Mouse (Mus musculus) CD4-positive, CD25-positive, alpha-beta regulatory T cell (primary cell): Measurements from ENCODE around the gene Nptxr. TPM values are rescaled to one million over a fixed set of nuclear protein-coding genes. Genes with fewer than 3 reads are reported as not detected.

Source experiments
- polyA plus RNA-seq: library from polyadenylated mRNA; unstranded; fragments of 100-300 nt; shearing (Covaris generic); gene quantifications from one replicate; pipeline ENCODE4 v1.2.1, GENCODE M21; 2017

The Nptxr gene
- 0.24 TPM for polyA plus RNA-seq

GRCm38 (mm10) chr15:79804352-79805071 is at the start of gene Nptxr:
Gene Nptxr (minus strand): TSS chr15:79804766.

GRCm38 (mm10) chr15:79834130-79834880 is 29.7 kb upstream of the Nptxr start, which contains the start of the genes Npcd and Cbx6:
Gene Npcd (minus strand): TSS chr15:79834237.
Gene Cbx6 (minus strand): TSS chr15:79834688.

GRCm38 (mm10) chr15:79777749-79778148 is 26.8 kb downstream of the Nptxr start, which contains the start of gene Dnal4:
Gene Dnal4 (minus strand): TSS chr15:79777849.

GRCm38 (mm10) chr15:79741921-79742705 is 62.5 kb downstream of the Nptxr start, which contains the start of gene Sun2:
Gene Sun2 (minus strand): TSS chr15:79742536.

Other genes with a start within 250 kb of the Nptxr start
- not detected for gene Dmc1, start 199.7 kb downstream of the Nptxr start, polyA plus RNA-seq
- gene Fam227a, start 145.8 kb downstream of the Nptxr start, polyA plus RNA-seq, result 0.16 TPM
- 10.5 TPM for gene Cby1, start 145.6 kb downstream of the Nptxr start, polyA plus RNA-seq
- gene Tomm22, start 133.9 kb downstream of the Nptxr start, polyA plus RNA-seq, result 221 TPM
- 29.4 TPM for gene Josd1, start 116.8 kb downstream of the Nptxr start, polyA plus RNA-seq
- 120 TPM for gene Gtpbp1, start 113.9 kb downstream of the Nptxr start, polyA plus RNA-seq
- 77.0 TPM for gene Sun2, start 62.2 kb downstream of the Nptxr start, polyA plus RNA-seq
- gene Dnal4, start 26.9 kb downstream of the Nptxr start, polyA plus RNA-seq, result 14.5 TPM
- not detected for gene Npcd, start 29.5 kb upstream of the Nptxr start, polyA plus RNA-seq
- gene Cbx6, start 29.9 kb upstream of the Nptxr start, polyA plus RNA-seq, result 38.0 TPM
- 384 TPM for gene Apobec3, start 86.9 kb upstream of the Nptxr start, polyA plus RNA-seq
- gene Cbx7, start 166.4 kb upstream of the Nptxr start, polyA plus RNA-seq, result 179 TPM
- gene Pdgfb, start 210.2 kb upstream of the Nptxr start, polyA plus RNA-seq, result 2.0 TPM